Mouse (Mus musculus): Measurements from ENCODE around the gene 6030458C11Rik.
"Not testable (repeated sequence)": the region's sequence is repeated elsewhere in the genome, so short reads cannot be mapped to it uniquely, and the experiment has no call there.

The 6030458C11Rik gene

GRCm38 (mm10) chr15:12822416-12823395 is 1.7 kb downstream of the 6030458C11Rik start:
- no peak for DNase-seq (ENCODE audit: inconsistent age in 2 of 2, low spot score in 1 of 2)

- DNase-seq (ENCODE audit: inconsistent age in 2 of 2, low spot score in 1 of 2), result no peak
Measured at GRCm38 (mm10) chr15:12817592-12817991, 6.9 kb downstream of the 6030458C11Rik start.

GRCm38 (mm10) chr15:12812646-12813045 is 11.8 kb downstream of the 6030458C11Rik start:
- no peak for DNase-seq (ENCODE audit: inconsistent age in 2 of 2, low spot score in 1 of 2)

GRCm38 (mm10) chr15:12809305-12809704 is 15.1 kb downstream of the 6030458C11Rik start:
- no peak for DNase-seq (ENCODE audit: inconsistent age in 2 of 2, low spot score in 1 of 2)

GRCm38 (mm10) chr15:12807088-12807487 is 17.4 kb downstream of the 6030458C11Rik start:
- no peak for DNase-seq (ENCODE audit: inconsistent age in 2 of 2, low spot score in 1 of 2)

GRCm38 (mm10) chr15:12805071-12805470 is 19.4 kb downstream of the 6030458C11Rik start:
- no peak for DNase-seq (ENCODE audit: inconsistent age in 2 of 2, low spot score in 1 of 2)

GRCm38 (mm10) chr15:12801142-12801506 is 23.3 kb downstream of the 6030458C11Rik start:
- not testable (repeated sequence) for DNase-seq (ENCODE audit: inconsistent age in 2 of 2, low spot score in 1 of 2)

GRCm38 (mm10) chr15:12800405-12801141 is 23.9 kb downstream of the 6030458C11Rik start:
- no peak for DNase-seq (ENCODE audit: inconsistent age in 2 of 2, low spot score in 1 of 2)

GRCm38 (mm10) chr15:12798043-12798442 is 26.4 kb downstream of the 6030458C11Rik start:
- no peak for DNase-seq (ENCODE audit: inconsistent age in 2 of 2, low spot score in 1 of 2)

GRCm38 (mm10) chr15:12795909-12796470 is 28.5 kb downstream of the 6030458C11Rik start:
- DNase-seq (ENCODE audit: inconsistent age in 2 of 2, low spot score in 1 of 2), result no peak

- DNase-seq (ENCODE audit: inconsistent age in 2 of 2, low spot score in 1 of 2), result peak; percentile 31 to 83
Measured at GRCm38 (mm10) chr15:12795457-12795894, 29.0 kb downstream of the 6030458C11Rik start.

GRCm38 (mm10) chr15:12794311-12794710 is 30.1 kb downstream of the 6030458C11Rik start:
- no peak for DNase-seq (ENCODE audit: inconsistent age in 2 of 2, low spot score in 1 of 2)

- no peak for DNase-seq (ENCODE audit: inconsistent age in 2 of 2, low spot score in 1 of 2)
Measured at GRCm38 (mm10) chr15:12789406-12789867, 35.0 kb downstream of the 6030458C11Rik start.

GRCm38 (mm10) chr15:12788536-12788935 is 35.9 kb downstream of the 6030458C11Rik start:
- no peak for DNase-seq (ENCODE audit: inconsistent age in 2 of 2, low spot score in 1 of 2)

- DNase-seq (ENCODE audit: inconsistent age in 2 of 2, low spot score in 1 of 2), result no peak
Measured at GRCm38 (mm10) chr15:12781729-12782326, 42.6 kb downstream of the 6030458C11Rik start.

GRCm38 (mm10) chr15:12781296-12781695 is 43.2 kb downstream of the 6030458C11Rik start:
- no peak for DNase-seq (ENCODE audit: inconsistent age in 2 of 2, low spot score in 1 of 2)

GRCm38 (mm10) chr15:12774149-12774753 is 50.2 kb downstream of the 6030458C11Rik start:
- DNase-seq (ENCODE audit: inconsistent age in 2 of 2, low spot score in 1 of 2), result no peak

- DNase-seq (ENCODE audit: inconsistent age in 2 of 2, low spot score in 1 of 2), result no peak
Measured at GRCm38 (mm10) chr15:12770958-12771357, 53.5 kb downstream of the 6030458C11Rik start.

GRCm38 (mm10) chr15:12766848-12767247 is 57.6 kb downstream of the 6030458C11Rik start:
- DNase-seq (ENCODE audit: inconsistent age in 2 of 2, low spot score in 1 of 2), result no peak

- no peak for DNase-seq (ENCODE audit: inconsistent age in 2 of 2, low spot score in 1 of 2)
Measured at GRCm38 (mm10) chr15:12763147-12763546, 61.3 kb downstream of the 6030458C11Rik start.
